Mouse (Mus musculus) thymus, postnatal 14 days (tissue): ENCODE results near the gene Fam217b.

Experiments used
- DNase-seq: peaks from one replicate; pipeline ENCODE4 v3.0.0; 2021

Gene Fam217b

DNA sequence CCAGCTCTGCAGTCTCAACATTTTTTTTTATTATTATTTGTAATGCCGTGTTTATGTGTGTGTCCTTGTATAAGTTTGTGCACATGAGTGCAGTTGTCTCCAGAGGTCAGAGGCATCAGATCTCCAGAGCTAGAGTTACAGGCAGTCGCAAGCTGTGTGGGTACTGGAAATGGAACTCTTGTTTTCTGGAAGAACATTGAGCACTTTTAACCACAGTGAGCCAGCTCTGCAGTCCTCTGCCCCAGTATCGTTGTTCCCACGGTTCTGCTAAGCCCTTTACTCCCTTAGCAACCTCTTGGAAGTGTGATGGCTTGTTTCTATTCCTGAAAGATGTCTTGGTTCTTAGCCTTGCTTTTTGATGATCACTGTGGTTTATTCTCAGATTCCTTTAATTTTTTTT is 35.1 kb downstream of the Fam217b start:
- no peak for DNase-seq

DNA sequence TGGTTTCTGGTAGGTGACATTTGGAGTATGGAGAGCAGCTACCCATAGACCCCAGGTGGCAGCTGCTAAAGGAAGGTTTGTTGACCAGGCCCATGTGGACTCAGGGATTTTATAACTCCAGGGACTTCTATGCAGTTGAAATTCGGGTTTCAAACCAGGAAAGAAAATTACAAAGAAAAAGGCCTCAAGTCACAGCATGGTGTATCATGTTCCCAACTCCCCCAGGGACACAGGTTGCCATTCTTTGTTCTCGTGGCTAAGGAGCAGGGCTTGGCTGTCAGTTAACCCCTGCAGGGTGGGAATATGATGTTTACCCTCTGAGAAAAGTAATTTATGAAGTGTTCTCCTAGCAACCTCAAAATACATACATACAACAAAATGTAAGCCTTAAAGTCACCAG is 35.9 kb downstream of the Fam217b start:
- no peak for DNase-seq

DNA sequence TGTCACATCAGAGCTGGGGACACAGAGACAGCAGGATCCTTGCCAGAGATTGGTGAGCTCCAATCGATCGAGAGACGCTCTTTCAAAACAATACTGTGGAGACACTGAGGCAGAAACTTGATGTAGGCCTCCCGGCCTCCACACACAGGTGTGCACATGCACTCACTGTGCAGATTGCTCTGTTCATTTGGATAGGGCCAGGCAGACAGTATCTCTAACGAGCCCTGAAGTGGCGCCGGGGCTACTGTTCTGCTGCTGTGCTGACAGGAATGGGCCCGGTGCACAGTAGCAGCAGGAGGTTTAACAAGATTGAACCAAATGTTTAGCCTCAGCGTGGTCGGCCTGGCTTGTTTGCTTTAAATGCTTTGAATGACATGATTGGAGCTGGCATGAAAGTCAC is 36.6 kb downstream of the Fam217b start:
- DNase-seq: no peak

DNA sequence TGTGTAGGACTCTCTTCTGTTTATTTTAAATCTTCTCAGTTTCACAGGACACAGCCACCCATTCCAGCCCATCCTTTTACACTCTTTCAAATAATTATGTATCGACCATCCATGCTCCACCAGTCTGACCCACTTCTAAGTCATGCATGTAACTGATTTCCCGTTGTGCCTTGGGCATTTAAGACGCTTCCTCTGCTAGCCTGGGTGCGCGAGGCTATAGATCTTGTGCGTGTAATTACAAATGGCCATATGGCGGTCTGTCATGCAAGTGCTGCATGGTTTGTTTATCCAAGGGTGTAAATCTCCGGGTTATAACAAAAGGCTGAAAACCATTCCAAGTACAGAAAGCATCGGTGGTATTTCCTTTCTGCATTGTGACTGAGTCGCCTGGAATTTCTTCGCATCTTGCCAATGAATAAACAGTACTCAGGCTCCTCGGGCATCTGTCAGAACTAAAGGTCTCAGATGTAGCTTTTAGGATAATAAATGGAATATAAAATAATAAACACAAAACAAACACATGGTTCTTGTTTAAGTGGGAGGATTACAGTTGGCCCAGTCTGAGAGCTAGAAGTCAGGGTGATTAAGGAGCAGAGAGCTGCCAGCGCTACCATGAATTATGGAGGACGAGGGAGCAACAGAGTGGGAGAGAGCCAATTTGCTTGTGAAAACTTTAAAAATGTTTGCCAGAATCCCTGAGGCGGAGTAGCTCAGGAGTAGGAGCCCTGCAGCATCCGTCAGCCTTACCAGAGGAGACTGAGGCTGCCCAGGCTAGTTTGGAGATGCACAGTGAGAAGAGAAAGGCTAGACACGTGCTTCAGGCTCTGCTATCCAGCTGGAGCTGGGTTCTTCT is 40.6 kb downstream of the Fam217b start:
- DNase-seq: no peak

DNA sequence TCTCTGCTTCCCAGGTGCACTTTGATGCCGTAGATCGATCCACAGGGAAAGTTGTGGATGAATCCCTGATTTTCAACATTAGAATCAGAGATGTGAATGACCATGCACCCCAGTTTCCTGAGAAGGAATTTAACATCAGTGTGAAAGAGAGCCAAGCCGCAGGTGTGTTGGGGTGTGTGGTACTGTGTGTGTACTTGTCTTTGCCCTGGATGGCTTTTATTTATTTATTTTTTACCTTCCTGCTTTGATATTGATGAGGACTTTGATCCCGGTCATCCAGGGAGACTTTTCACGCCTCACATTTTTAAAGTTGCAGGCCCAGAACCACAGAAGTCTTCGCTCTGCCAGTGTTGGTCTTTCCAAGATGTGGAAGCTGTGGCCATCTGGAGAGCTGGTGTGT is 43.1 kb downstream of the Fam217b start:
- no peak for DNase-seq

DNA sequence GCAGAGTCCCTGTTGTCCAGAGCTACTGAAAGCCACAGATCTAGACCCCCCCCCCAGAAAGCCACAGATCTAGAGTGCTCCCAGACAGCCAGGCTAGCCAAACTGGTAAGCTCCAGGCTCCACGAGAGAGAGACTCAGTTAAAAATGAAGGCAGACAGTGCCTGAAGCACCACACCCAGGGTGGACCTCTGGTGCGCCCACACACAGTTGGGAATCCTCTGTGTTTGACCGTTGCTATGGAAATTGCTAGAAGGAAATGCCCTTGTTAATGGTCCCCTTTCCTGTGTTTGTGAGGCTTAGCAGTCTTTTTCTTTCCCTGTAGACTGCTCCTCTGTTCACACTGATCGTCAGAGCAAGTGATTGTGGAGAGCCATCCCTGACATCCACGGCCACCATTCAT is 46.0 kb downstream of the Fam217b start:
- DNase-seq: no peak

DNA sequence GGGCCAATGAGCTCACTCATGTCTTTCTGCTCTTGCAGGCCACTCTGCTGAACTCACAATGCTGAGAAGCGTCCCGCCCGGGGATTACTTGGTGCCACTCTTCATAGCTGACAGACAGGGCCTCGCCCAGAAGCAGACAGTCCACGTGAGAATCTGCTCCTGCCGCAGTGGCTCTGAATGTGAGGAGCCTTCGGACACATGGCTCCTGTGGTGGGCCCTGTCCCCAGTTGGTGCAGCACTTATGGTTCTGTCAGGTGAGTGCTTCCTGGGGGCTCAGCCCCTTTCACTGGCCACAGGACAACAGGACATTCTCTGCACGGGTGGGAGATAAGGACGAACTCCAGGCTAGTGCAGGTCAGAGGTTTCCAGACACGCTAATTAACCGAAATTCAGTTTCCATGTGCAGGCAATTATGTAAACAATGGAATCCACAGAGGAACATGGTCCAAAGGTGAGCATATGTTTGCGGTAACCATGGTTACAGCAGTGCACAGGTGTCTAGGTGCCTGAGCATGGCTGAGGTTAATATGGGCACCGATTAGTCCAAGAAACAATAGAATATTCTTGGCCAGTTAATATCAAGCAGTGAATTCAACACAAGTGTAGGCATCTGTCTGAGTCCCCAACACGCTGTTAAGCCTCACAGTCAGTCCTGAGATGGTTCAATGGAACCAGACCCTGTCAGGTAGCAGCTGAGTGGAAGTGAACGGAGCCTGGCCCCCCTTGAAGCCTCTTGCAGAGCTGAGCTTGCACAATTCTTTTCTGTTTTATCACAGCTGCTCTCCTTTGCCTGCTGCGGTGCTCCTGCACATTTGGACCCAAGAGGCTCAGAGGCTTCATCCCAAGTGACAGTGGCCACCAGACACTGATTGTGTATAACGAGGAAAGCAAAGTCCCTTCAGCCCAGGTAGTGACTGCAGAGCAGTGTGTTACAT is 57.5 kb downstream of the Fam217b start:
- DNase-seq: no peak

DNA sequence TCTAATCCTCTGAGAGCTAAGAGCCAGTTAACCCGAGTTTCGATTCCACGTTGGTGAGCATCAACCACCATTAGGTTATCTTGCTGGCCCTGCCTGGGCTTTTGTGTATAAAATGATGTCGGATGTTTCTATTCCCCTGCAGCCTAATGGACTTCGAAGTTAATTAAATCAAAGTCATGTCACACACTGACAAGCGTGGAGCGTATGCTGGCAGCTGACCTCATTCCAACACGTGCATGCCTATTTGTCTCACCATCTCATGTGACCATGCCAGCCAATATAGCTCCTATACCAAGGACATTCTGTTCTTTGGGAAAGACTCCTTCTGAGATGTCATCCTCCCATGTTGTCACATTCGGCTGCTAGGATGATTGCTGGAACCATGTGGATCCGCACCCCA is 59.6 kb downstream of the Fam217b start:
- DNase-seq: no peak
